Mouse (Mus musculus) hindbrain, embryonic 10.5 days (tissue): ENCODE data around the gene 0610030E20Rik. TPM values are rescaled to one million over a fixed set of nuclear protein-coding genes. Genes with fewer than 3 reads are reported as not detected.

Source experiments
- DNase-seq: peaks from one replicate; pipeline ENCODE4 v3.0.0-alpha.2; 2017; ENCODE audit warnings: low spot score
- H3K27ac ChIP-seq: fragments of 300-500 bp; sonication (generic); 2 replicates; pipeline ENCODE4 v1.5.1; 2016; ENCODE audit warnings: mild to moderate bottlenecking, moderate library complexity
- H3K27me3 ChIP-seq: fragments of 300-500 bp; sonication (generic); 2 replicates; pipeline ENCODE4 v1.6.1; 2016; ENCODE audit warnings: mild to moderate bottlenecking; ENCODE audit not compliant: poor library complexity, insufficient read depth, severe bottlenecking
- H3K36me3 ChIP-seq: fragments of 300-500 bp; sonication (generic); 2 replicates; pipeline ENCODE4 v1.6.1; 2016; ENCODE audit warnings: mild to moderate bottlenecking, moderate library complexity
- H3K4me1 ChIP-seq: fragments of 300-500 bp; sonication (generic); replicated peaks from 2 replicates; pipeline ENCODE4 v1.6.1; 2016; ENCODE audit warnings: mild to moderate bottlenecking
- H3K4me3 ChIP-seq: fragments of 300-500 bp; sonication (generic); 2 replicates; pipeline ENCODE4 v1.5.1; 2016; ENCODE audit warnings: mild to moderate bottlenecking, moderate library complexity
- H3K9me3 ChIP-seq: fragments of 300-500 bp; sonication (generic); 2 replicates; pipeline ENCODE4 v1.6.1; 2016; ENCODE audit warnings: mild to moderate bottlenecking, moderate library complexity
- WGBS: fragments of 180-500 bp; shearing (Covaris S2); methylation state at CpG from one replicate; pipeline ENCODE4 v1.1.7; 2016; 5-methylcytosine and 5-hydroxymethylcytosine counted together
- polyA plus RNA-seq: library from polyadenylated mRNA; unstranded; fragments of >200 nt; fragmentation: Nextera tagmentation; extraction: Ambion mirVana; gene quantifications from 2 replicates; pipeline ENCODE4 v1.2.1, GENCODE M21; 2016

Gene 0610030E20Rik
- polyA plus RNA-seq, 1 experiment from 2014 or later, result 25.5 TPM

DNA sequence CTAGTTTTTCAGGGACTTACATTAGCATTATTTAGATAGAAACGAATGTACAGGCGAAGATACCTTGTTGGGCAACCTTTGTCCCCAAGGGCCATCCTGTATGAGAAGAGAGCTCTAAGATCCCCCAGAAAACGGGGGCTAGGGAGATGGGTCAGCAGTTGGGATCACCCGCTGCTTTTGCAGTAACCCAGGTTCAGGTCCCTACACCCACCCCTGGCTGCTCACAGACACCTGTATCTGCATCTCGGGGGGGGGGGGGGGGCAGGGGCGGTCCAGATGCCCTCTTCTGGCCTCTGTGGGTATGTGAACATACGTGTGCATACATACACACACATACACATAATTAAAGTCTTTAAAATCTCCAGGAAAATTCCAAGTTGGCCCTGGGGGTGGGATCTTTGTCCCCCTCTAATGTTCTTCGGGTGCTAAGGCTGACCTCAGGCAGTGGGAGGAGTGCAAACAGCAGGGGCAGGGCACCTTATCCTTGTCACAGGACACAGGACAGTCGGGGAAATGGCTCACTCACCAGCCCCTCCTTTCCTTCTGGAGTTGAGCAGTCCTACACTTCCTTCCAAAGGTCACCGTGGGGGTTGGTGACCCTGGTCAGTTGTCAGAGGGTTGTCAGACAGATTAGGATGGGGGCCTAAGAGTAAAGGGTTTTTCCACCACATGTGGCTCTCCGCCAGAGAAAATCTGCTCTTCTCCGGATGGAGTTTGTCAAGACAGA lies 43.8 kb downstream of the 0610030E20Rik start:
- no peaks in the 10 kb centered on the region for H3K36me3 ChIP-seq
- peak overlapping the region; percentile 86 for H3K27ac ChIP-seq
- peak; percentile 40 for DNase-seq
- peaks cover 25% of the 10 kb centered on the region for H3K27me3 ChIP-seq
- H3K4me1 ChIP-seq, result peaks cover 29% of the 10 kb centered on the region
- no peaks in the 10 kb centered on the region for H3K9me3 ChIP-seq
- 12% methylated on average over 12 of the region's 12 CpGs for WGBS
- peak overlapping the region; percentile 58 for H3K4me3 ChIP-seq

DNA sequence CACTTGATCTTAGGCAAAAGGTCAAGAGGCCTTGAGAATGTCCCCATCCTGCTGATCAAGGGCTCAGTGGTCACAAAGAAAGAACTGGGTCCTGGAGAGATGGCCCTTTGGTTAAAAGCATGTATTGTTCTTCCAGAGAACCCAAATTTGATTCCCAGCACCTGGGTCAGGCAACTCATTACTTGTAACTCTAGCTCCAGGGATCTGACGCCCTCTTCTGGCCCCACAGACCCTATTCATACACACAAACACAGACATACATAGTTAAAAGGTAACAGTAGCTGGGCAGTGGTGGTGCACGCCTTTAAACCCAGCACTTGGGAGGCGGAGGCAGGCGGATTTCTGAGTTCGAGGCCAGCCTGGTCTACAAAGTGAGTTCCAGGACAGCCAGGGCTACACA lies 45.2 kb downstream of the 0610030E20Rik start:
- no peak for DNase-seq
- WGBS, result 89% methylated on average over 5 of the region's 5 CpGs
- peaks cover 25% of the 10 kb centered on the region for H3K27me3 ChIP-seq

DNA sequence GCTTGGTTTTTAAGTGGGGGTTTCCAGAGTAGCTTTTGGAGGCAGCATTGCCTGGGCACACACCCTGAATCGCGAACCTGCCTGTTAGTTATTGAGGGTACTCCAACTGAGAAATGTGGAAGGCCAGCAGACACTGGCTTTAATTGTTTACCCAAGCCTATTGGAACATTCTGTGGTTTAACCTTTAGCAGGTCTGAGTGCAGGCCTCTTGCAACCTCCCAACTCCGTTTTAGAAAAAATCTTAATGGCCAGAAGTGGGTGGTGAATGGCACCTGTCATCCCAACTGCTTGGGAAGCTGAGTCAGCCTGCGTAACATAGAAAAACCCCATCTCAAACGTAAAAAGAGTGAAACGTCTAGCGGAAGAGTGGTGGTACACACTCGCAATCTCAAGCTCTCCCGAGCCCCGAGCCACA lies 49.7 kb downstream of the 0610030E20Rik start:
- 83% methylated on average over 10 of the region's 10 CpGs for WGBS
- no peaks in the 10 kb centered on the region for H3K27me3 ChIP-seq

More for the DNA sequence above, 45.2 kb downstream of the 0610030E20Rik start:
- Histone ChIP-seq H3K36me3 (no peaks in the 10 kb centered on the region), H3K4me1 (peaks cover 29% of the 10 kb centered on the region), H3K9me3 (no peaks in the 10 kb centered on the region), H3K27ac (no peak overlapping the region), H3K4me3 (no peak overlapping the region)

DNA sequence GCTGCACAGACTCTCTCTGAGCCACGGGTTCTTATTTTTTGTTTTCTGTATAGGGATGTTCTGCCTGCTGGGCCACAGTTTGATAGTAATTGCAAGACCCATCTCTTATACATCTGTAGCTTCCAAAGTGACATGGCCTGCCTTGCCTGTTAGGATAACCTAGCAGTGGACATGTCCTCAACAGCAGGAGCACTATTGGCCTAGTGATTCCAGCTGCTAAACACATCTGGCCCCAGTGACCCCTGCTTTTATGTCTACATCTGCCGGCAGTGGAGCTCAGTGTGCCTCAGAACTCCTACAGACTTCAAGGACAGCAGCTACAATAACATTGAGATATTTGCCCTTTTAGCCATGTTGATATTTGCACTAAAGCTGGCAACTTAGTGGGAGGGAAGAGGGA lies 52.9 kb downstream of the 0610030E20Rik start:
- Histone ChIP-seq H3K36me3 (no peaks in the 10 kb centered on the region), H3K27ac (no peak overlapping the region), H3K9me3 (no peaks in the 10 kb centered on the region), H3K27me3 (no peaks in the 10 kb centered on the region), H3K4me1 (no peaks in the 10 kb centered on the region), H3K4me3 (no peak overlapping the region)
- DNase-seq, result peak; percentile 38
- 38% methylated on average over 2 of the region's 2 CpGs for WGBS

More for the DNA sequence above, 49.7 kb downstream of the 0610030E20Rik start:
- H3K27ac ChIP-seq, result no peak overlapping the region
- H3K4me3 ChIP-seq, result no peak overlapping the region
- DNase-seq, result no peak
- H3K36me3 ChIP-seq, result no peaks in the 10 kb centered on the region
- H3K9me3 ChIP-seq, result no peaks in the 10 kb centered on the region
- H3K4me1 ChIP-seq, result no peaks in the 10 kb centered on the region

DNA sequence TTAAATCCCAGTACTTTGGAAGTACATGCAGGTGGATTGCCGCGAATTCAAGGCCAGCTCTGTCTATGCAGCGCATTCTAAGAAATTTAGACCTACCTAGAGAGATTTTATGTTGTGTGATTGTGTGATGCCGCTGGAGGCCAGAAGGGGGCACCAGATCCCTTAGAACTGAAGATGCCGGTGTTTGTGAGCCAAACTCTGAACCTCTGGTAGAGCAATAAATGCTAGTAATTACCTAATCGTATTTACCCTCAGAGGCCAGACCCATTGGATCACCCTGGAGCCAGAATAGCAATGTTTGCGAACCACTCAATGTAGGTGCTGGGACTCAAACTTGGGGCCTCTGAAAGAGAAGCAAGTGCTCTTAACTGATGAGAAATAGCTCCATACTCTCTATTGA lies 54.8 kb downstream of the 0610030E20Rik start:
- WGBS, result 28% methylated on average over 7 of the region's 7 CpGs
- H3K4me1 ChIP-seq, result no peaks in the 10 kb centered on the region
- DNase-seq, result peak; percentile 69
- H3K27me3 ChIP-seq, result no peaks in the 10 kb centered on the region
- H3K4me3 ChIP-seq, result no peak overlapping the region
- no peaks in the 10 kb centered on the region for H3K9me3 ChIP-seq
- no peaks in the 10 kb centered on the region for H3K36me3 ChIP-seq
- H3K27ac ChIP-seq, result no peak overlapping the region

Other genes starting within 250 kb of the 0610030E20Rik start
- 41.6 and 43.0 TPM in 2 replicates for gene St3gal5, start 249.7 kb upstream of the 0610030E20Rik start, polyA plus RNA-seq
- gene Atoh8, start 111.7 kb upstream of the 0610030E20Rik start, polyA plus RNA-seq, result 15.9 and 16.6 TPM in 2 replicates
- gene Sftpb, start 42.7 kb upstream of the 0610030E20Rik start, polyA plus RNA-seq, result not detected in 2 replicates
- 79.7 and 80.3 TPM in 2 replicates for gene Usp39, start 2.1 kb upstream of the 0610030E20Rik start, polyA plus RNA-seq
- 5.7 and 7.0 TPM in 2 replicates for gene Tmem150a, start 8.1 kb downstream of the 0610030E20Rik start, polyA plus RNA-seq
- gene Rnf181, start 19.6 kb downstream of the 0610030E20Rik start, polyA plus RNA-seq, result 110 and 114 TPM in 2 replicates
- 13.6 and 15.8 TPM in 2 replicates for gene Vamp5, start 33.2 kb downstream of the 0610030E20Rik start, polyA plus RNA-seq
- gene Vamp8, start 43.4 kb downstream of the 0610030E20Rik start, polyA plus RNA-seq, result 40.7 and 43.5 TPM in 2 replicates
- 18.5 and 19.6 TPM in 2 replicates for gene Ggcx, start 67.0 kb downstream of the 0610030E20Rik start, polyA plus RNA-seq
- 320 and 408 TPM in 2 replicates for gene Mat2a, start 92.2 kb downstream of the 0610030E20Rik start, polyA plus RNA-seq
- 0.15 and 0.21 TPM in 2 replicates for gene Sh2d6, start 174.4 kb downstream of the 0610030E20Rik start, polyA plus RNA-seq
- 13.4 and 14.1 TPM in 2 replicates for gene Capg, start 197.1 kb downstream of the 0610030E20Rik start, polyA plus RNA-seq